Mouse (Mus musculus) testis, adult 2 months (tissue): ENCODE data around the gene Gnao1.

Experiments used
- CTCF ChIP-seq: fragments of 200-500 bp; IDR thresholded peaks from 2 replicates; pipeline ENCODE4 v1.5.1; 2012; ENCODE audit warnings: low read depth, mild to moderate bottlenecking, inconsistent platforms, low read length, moderate library complexity; ENCODE audit not compliant: control insufficient read depth, insufficient read depth, insufficient replicate concordance
- POLR2A ChIP-seq: fragments of 200-500 bp; IDR thresholded peaks from 2 replicates; pipeline ENCODE4 v1.6.1; 2012; ENCODE audit warnings: low read depth, mild to moderate bottlenecking, inconsistent platforms, low read length, moderate library complexity; ENCODE audit not compliant: control insufficient read depth

- TF ChIP-seq CTCF (no peak), POLR2A (no peak)
These were observed 6.5 kb downstream of the Gnao1 start for GRCm38 (mm10) chr8:93816226-93816625.
